Mouse (Mus musculus): Measurements from ENCODE around the gene Prrt2.

Gene Prrt2

DNA sequence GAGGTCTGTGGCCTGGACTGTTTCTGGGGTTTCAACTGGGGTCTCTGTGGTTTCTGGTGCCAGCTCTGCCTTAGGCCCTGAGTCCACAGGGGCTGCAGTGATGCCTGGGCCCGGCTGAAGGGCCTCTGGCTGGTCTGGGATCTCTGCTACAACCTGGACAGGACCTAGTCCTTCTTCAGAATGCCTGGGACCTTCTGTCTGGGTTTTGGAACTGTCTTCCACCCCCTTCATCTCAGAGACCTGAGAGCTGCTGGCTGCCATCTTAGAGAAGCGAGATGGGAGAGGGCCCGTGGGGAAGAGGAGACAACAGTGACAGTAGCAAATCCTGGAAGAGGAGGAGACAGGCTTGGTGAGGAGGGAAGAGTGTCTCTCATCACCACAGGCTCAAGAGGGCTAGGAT lies 980 bp downstream of the Prrt2 start:
- DNase-seq (ENCODE audit: low spot score in 2 of 2): peak in 1 of 2 experiments; percentile 34

- peak in 1 of 2 experiments; percentile 13 for DNase-seq (ENCODE audit: low spot score in 2 of 2)
Observed at GRCm38 (mm10) chr7:127019306-127019960, 1.6 kb downstream of the Prrt2 start.

GRCm38 (mm10) chr7:127018416-127019305 lies 2.4 kb downstream of the Prrt2 start:
- DNase-seq (ENCODE audit: low spot score in 2 of 2): peak in 1 of 2 experiments; percentile 13

DNA sequence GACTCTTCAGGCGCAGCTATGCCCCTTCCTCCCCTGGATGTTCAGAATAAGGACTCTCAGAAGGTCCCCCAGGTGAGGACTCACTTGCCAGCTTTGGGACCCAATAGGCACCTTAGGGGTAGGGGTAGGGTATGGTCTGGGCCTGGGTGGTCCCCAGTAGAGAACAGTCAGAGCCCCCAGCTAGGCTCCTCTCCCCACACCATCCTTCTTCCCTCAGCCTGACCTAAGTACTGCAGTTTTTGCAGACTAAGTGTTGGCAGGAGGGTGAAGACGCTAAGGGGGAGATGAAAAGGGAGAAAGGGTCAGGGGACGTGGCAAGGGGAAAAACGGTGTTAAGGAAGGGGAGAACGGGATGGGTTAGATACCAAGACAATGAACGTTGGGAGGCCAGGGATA lies 3.1 kb downstream of the Prrt2 start:
- peak in 1 of 2 experiments; percentile 9 for DNase-seq (ENCODE audit: low spot score in 2 of 2)

DNA sequence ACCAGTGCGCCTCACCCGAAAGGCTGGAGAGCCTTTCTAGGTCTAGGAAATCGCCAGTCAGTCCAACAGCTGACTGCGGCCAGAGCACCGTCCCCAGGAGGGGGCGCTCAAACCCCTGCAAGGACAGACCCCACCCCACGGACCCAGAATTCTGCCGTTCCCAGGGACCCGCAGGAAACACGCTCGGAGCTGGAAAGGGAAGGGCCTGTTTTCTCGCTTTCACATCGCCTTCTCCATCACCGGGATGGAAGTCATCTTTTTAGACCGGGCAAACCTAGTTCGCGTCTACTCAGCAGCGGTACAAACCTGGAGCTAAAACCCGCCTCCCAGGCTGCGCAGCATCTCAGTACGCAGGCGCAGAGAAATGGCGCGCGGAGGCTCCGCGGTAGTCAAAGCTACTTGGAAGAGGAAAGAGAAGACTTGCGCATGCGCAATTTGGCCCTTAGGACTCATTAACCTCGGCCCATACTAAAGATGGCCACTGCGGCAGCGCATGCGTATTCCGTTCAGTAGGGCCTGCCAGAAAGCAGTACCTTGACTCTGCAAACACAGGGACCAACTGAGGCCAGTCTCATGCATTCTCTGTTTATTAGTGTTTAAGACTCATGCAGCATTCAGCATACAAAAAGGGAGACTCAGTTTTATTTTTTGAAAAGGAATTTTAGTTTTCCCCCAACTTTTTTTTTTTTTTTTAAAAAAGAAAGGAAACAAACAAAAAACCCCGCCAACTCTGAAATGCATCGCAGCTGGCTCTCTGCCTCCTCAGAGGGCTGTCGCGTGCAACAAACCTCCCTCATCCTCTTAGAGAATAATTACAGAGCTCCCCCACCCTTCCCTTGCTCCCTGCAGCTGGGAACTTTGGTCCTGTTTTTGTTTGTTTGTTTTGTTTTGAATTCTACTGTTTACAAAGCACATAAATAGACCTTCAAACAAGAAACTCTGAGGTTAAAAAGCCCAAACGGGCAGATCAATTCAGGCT lies 3.8 kb downstream of the Prrt2 start, which contains the start of gene Pagr1a:
TSS of gene Pagr1a (minus strand) at position 382 of the 979 bp plus-strand sequence.
- DNase-seq (ENCODE audit: low spot score in 2 of 2): peak; percentile 94 to 96

GRCm38 (mm10) chr7:127016486-127016938 lies 4.5 kb downstream of the Prrt2 start:
- peak in 1 of 2 experiments; percentile 45 for DNase-seq (ENCODE audit: low spot score in 2 of 2)

DNA sequence TGATC lies 4.7 kb downstream of the Prrt2 start, which contains the start of gene Pagr1b:
TSS of gene Pagr1b (minus strand) at position 4 of the 5 bp plus-strand sequence.
- no peak for DNase-seq (ENCODE audit: low spot score in 2 of 2)

DNA sequence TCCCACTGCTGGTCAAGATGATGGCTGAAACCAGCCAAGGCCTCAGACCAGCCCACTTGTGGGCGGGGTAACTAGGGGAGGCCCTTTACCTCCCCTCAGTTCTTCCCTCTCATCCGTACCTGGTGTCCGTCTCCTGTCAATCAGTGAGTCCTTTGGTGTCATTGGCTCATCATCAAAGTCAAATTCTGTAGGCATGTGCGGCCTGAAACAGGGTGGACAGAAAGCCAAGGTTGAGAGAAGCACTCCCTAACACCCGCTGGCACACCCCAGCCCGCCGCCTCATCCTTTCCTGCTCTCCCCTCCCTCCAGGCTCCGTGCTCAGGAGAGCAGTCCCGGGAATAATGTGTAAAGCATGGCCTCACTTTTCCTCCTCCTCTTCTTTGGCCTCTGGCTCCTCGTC lies 4.9 kb downstream of the Prrt2 start:
- no peak for DNase-seq (ENCODE audit: low spot score in 2 of 2)

DNA sequence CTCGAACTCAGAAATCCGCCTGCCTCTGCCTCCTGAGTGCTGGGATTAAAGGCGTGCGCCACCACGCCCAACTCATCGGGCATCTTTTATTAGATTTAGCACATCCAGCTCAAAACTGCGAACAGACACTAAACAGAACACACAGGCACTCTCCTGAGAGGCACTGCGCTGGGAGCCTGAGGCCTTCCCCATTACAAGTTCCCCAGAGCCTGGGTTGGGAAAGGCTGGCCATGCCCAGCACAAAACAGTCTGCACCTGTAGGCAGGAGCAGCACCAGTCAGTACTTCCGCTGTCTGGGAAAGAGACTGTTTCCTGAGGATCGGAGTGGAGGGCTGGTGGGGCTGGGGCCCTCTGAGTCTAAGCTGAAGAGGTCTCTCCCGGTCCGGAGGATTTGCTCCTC lies 6.0 kb downstream of the Prrt2 start:
- DNase-seq (ENCODE audit: low spot score in 2 of 2): no peak

DNA sequence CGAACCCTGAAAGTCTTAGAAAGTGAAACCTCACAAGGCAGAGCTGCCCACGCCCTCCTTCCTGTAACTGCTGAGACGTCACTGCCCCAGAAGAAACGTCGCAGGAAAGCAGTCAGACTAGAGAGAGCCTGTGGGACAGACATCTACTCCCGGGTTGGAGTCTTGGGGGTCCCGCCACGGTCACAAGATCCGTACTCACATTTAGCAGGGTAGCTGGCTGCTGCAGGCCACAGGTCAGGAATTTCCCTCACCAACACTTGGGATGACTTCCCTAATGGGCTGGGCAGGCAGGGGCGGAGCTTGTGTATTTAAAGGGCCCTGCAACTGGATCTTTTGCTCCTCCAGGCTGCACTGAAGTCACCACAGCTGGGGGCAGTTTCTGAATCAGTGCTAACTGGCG lies 6.7 kb downstream of the Prrt2 start, which contains the start of gene Mvp:
TSS of gene Mvp (minus strand) at position 302 of the 400 bp plus-strand sequence.
- peak in 1 of 2 experiments; percentile 34 for DNase-seq (ENCODE audit: low spot score in 2 of 2)

- DNase-seq (ENCODE audit: low spot score in 2 of 2): no peak
Observed at GRCm38 (mm10) chr7:127013385-127013784, 7.6 kb downstream of the Prrt2 start.

GRCm38 (mm10) chr7:127012845-127013244 lies 8.2 kb downstream of the Prrt2 start:
- no peak for DNase-seq (ENCODE audit: low spot score in 2 of 2)

DNA sequence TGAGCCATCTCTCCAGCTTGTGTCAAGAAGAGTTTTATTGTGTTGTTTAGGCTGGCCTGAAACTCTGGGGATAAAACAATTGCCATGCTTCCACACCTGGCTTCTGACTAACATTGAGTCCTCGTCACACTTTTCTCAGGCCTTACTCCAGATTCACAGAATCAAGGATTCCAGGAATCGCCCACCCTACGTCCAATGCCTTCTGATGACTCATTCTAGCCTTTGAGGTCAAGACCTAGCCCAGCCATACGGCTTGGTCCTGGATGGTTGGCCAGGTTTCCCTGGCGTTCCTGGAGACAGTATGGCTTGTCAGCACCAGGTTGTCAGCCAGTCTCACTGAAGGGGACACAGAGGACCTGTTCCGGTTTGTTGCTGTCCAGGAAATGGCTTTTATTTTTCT lies 8.6 kb downstream of the Prrt2 start:
- no peak for DNase-seq (ENCODE audit: low spot score in 2 of 2)

DNA sequence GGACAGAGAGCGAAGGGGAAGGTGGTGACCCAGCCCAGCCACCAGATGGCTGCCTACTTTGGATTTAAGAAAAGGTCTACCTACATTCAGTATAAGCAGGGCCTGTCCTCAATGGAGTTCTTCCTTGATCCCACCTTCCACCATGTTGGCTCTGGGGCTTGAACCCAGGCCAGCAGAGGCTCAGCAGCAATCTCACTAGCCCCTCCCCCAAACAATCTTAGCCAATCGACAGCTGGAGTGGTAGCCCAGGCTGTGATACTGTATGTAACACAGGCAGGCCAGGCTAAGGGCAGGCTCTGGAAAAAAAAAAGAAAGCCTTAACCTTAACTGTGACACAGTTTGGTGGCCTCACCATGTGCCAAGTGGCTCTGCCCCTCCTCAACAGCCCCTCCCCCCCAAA lies 9.3 kb downstream of the Prrt2 start:
- DNase-seq (ENCODE audit: low spot score in 2 of 2): no peak

- DNase-seq (ENCODE audit: low spot score in 2 of 2): no peak
Observed at GRCm38 (mm10) chr7:127011051-127011450, 10.0 kb downstream of the Prrt2 start.

- no peak for DNase-seq (ENCODE audit: low spot score in 2 of 2)
Observed at GRCm38 (mm10) chr7:127009307-127010085, 11.5 kb downstream of the Prrt2 start.

DNA sequence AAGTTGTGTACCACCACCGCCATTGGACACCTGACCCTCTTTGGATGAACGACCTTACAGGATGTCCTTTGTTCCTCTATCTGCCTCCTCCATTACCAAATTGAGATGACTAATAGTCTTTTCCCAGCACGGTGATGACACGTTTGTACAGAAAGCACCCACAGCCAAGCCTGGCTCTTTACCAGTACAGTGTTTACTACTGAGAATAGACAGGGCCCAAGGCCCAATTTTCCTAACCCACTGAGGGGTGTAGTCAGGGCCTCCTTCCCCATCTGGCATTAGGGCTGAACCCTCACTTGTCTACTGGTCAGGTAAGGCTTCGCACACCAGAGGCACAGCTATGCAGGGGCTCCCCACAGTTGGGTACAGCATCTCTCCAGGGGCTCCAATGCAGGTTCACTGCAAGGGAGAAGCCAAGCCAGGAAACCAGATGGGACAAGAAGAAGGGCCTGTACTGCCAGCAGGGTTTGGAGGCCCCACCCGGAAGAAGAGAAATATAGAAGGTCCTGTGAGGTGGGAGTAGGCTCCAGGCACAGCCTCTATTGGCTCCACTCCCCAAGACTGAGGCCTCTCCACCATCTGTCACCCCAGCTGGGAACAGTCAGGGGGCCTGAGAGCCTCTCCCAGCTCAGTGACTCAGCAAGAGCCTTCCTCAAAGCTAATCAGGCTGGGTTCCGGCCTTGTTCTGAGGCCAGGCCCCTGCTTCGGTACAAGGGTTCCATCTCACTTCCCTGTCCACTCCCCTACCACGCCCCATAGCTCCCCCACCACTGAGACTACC lies 12.6 kb downstream of the Prrt2 start:
- DNase-seq (ENCODE audit: low spot score in 2 of 2): peak in 1 of 2 experiments; percentile 57

DNA sequence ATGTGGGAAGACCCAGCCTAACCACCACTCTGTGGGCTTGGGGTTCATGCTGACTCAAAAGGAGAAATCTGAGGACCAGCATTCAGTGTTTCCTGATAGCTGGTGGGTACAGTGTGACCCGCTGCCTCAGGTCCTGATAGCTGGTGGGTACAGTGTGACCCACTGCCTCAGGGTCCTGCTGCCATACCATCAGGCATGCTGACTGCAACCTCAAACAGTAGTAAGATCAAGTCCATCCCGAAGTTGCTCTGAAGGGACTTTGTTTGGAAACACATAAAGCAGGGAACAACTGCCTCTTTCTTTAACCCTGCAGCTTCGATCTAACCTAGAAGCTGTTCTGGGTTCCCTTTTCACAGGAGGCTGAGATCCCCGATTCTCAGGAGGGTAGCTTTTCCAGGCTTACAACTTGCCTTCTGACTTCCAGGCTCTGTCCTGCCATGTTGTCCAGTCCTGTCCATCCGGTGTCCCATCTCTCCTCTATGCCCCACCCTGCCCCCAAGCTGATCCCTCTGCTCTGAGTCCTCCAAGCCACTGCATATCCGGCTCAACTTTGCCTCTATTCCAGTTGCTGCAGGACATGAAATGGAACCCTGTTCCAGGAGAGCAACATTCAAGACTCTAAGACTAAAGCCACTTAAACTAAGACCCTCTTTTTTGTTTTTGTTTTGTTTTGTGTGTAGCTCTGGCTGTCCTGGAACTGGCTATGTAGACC lies 13.5 kb downstream of the Prrt2 start:
- no peak for DNase-seq (ENCODE audit: low spot score in 2 of 2)

- DNase-seq (ENCODE audit: low spot score in 2 of 2): no peak
Observed at GRCm38 (mm10) chr7:127004122-127004875, 16.7 kb downstream of the Prrt2 start.
